Mouse (Mus musculus) megakaryocyte, embryonic 14.5 days (primary cell): ENCODE data around the gene Hoxc6. TPM values are rescaled to one million over a fixed set of nuclear protein-coding genes. Genes with fewer than 3 reads are reported as not detected.

ENCODE experiments used
- H3K27me3 ChIP-seq: replicated peaks from 2 replicates; pipeline ENCODE3; 2012; ENCODE audit warnings: inconsistent platforms
- H3K36me3 ChIP-seq: replicated peaks from 2 replicates; pipeline ENCODE3; 2012; ENCODE audit warnings: low read length, inconsistent platforms, mixed read lengths
- H3K4me1 ChIP-seq: 2 replicates; pipeline ENCODE4 v1.6.1; 2012; ENCODE audit warnings: inconsistent platforms
- H3K4me3 ChIP-seq: replicated peaks from 2 replicates; pipeline ENCODE3; 2012; ENCODE audit warnings: moderate library complexity, mild to moderate bottlenecking, inconsistent platforms
- H3K9me3 ChIP-seq: 2 replicates; pipeline ENCODE4 v1.6.1; 2012; ENCODE audit warnings: inconsistent platforms
- FLI1 ChIP-seq: IDR thresholded peaks from 2 replicates; pipeline ENCODE4 v1.6.1; 2012; ENCODE audit warnings: low read length, inconsistent platforms, mixed read lengths
- GATA1 ChIP-seq: IDR thresholded peaks from 3 replicates; pipeline ENCODE4 v1.6.1; 2012; ENCODE audit warnings: mixed read lengths, low read length, inconsistent platforms, borderline replicate concordance
- polyA plus RNA-seq: library from polyadenylated mRNA; stranded (reverse); fragments of >175 nt; gene quantifications from 2 replicates; pipeline ENCODE4 v1.2.3, GENCODE M21; 2012; ENCODE audit warnings: low replicate concordance; ENCODE audit not compliant: insufficient read depth

The Hoxc6 gene
- polyA plus RNA-seq, 1 experiment, result not detected

DNA sequence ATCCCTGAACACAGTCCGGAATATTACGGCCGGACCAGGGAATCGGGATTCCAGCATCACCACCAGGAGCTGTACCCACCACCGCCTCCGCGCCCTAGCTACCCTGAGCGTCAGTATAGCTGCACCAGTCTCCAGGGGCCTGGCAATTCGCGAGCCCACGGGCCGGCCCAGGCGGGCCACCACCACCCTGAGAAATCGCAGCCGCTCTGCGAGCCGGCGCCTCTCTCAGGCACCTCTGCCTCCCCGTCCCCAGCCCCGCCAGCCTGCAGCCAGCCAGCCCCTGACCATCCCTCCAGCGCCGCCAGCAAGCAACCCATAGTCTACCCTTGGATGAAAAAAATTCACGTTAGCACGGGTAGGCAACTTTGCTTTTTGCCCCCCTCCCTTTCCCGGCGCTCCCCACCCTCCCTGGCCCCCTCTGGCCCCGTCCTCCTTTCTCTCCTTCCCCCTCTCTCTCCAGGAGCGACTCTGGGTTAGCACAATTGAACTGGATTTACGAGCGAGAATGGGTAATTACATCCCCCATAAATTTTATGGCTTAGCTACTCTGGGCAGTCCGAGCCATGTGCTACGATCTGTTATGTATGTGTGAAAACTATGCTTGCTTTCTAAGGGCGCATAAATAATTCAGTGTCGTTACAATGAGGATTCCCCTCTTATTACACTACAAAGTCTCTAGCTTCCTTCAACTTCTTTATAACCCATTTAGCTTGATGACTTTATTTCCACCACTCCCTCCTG is 36.9 kb downstream of the Hoxc6 start:
- peaks cover 12% of the 10 kb centered on the region for H3K4me1 ChIP-seq
- peaks cover 95% of the 10 kb centered on the region for H3K27me3 ChIP-seq
- peaks cover 3% of the 10 kb centered on the region; the same call in 1 of the 2 replicates for H3K9me3 ChIP-seq
- peak overlapping the region; percentile 82 for H3K4me3 ChIP-seq
- H3K36me3 ChIP-seq, result no peaks in the 10 kb centered on the region
- TF ChIP-seq GATA1 (no peak), FLI1 (no peak)

DNA sequence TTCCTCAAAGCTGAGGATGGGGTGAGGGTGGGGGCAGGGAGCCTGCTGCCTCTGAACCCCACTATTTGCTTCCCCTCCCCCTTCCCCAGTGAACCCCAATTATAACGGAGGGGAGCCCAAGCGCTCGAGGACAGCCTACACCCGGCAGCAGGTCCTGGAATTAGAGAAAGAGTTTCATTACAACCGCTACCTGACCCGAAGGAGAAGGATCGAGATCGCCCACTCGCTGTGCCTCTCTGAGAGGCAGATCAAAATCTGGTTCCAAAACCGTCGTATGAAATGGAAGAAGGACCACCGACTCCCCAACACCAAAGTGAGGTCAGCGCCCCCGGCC is 37.5 kb downstream of the Hoxc6 start:
- Histone ChIP-seq H3K9me3 (peaks cover 3% of the 10 kb centered on the region; the same call in 1 of the 2 replicates), H3K27me3 (peaks cover 95% of the 10 kb centered on the region), H3K36me3 (no peaks in the 10 kb centered on the region), H3K4me1 (peaks cover 12% of the 10 kb centered on the region), H3K4me3 (no peak overlapping the region)
- TF ChIP-seq FLI1 (no peak), GATA1 (no peak)

- Histone ChIP-seq H3K36me3 (no peaks in the 10 kb centered on the region), H3K4me1 (peaks cover 12% of the 10 kb centered on the region), H3K9me3 (peaks cover 3% of the 10 kb centered on the region; the same call in 1 of the 2 replicates), H3K4me3 (no peak overlapping the region), H3K27me3 (peaks cover 98% of the 10 kb centered on the region)
- TF ChIP-seq GATA1 (no peak), FLI1 (no peak)
Observed at GRCm38 (mm10) chr15:103037579-103037978, 39.5 kb downstream of the Hoxc6 start.

DNA sequence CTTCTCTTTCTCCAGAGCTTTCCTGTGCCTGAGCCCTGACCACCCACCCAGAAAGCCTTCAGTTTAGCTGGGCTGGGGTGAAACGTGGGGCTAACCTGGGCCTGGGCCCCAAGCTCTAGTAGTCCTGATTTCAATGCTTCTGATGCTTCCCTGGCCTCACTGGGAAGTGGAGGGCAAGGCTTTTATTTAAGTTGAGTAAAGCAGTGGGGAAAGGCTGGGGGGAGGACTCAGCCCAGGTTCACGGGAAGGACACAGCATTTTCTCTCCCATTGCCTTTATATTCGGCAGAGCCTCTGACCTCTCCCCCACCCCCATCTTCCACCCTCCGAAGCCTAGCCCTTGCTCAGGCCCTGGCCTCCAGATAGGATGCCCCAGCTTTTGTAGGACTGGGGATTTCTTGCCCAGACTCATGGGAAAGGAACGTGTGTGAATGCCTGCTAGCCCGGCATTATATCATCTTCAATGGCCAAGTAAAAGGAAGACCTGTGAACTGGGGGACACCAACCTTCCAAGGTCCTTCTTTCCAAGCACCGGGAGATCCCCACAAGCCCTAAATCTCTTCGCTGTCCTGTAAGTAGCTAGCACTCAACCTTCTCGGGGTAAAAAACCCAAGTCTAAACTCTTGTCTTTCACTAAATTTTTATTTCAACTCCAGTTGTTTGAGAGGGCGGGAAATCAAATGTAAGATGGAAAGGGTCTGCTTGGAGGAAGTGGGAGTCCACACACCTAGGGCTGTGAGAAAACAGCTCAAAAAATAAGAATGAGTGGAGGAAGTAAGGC is 40.8 kb downstream of the Hoxc6 start:
- H3K4me1 ChIP-seq, result peaks cover 11% of the 10 kb centered on the region
- peaks cover 99% of the 10 kb centered on the region for H3K27me3 ChIP-seq
- H3K9me3 ChIP-seq, result peaks cover 2% of the 10 kb centered on the region; the same call in 1 of the 2 replicates
- TF ChIP-seq GATA1 (no peak), FLI1 (no peak)
- no peaks in the 10 kb centered on the region for H3K36me3 ChIP-seq
- no peak overlapping the region for H3K4me3 ChIP-seq

GRCm38 (mm10) chr15:103039609-103040008 is 41.6 kb downstream of the Hoxc6 start:
- Histone ChIP-seq H3K4me1 (peaks cover 4% of the 10 kb centered on the region), H3K4me3 (no peak overlapping the region), H3K9me3 (no peaks in the 10 kb centered on the region), H3K27me3 (peaks cover 99% of the 10 kb centered on the region), H3K36me3 (no peaks in the 10 kb centered on the region)
- no peak for TF ChIP-seq FLI1
- no peak for TF ChIP-seq GATA1

DNA sequence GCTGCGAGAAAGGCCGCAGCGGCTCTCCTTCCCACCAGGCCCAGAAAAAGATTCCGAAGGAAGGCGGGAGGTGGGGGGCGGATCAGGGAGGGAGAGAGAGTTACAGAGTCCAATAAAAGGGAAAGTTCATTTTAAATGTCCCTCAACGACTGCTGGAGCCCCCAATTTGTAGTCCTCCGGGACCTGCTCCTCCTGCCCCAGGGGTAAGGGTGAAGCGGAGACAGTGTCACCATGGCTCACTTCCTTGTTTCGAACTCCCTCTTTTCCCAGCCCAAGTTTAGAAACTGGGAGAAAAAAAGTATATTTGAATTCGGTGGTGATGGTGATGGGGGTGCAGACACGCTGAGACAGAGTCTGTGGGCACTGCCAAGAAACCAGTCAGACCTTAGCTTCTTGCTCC is 42.5 kb downstream of the Hoxc6 start:
- Histone ChIP-seq H3K36me3 (no peaks in the 10 kb centered on the region), H3K4me1 (no peaks in the 10 kb centered on the region; the same call in 1 of the 2 replicates)
- no peak for TF ChIP-seq FLI1
- no peak for TF ChIP-seq GATA1

DNA sequence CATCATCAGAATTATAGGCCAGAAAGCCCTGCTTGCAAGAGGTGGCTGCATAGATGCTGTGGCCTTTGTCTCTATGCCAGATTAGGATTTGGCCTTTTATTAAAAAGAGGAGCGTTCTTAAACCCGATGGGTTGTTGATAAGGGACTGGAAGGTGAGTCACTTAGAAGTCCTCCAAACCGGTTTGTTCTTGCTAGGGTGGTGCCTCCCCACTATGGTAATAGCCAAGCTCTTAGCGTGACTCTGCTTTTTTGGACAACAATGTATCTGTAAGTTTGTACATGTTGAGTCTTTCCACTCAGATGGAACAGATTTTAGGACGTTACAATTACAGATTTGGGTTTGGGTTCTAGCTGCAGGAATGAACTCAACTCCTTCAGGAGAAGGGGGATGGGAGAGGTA is 43.6 kb downstream of the Hoxc6 start:
- Histone ChIP-seq H3K4me3 (no peak overlapping the region), H3K9me3 (no peaks in the 10 kb centered on the region), H3K4me1 (no peaks in the 10 kb centered on the region), H3K27me3 (peaks cover 91% of the 10 kb centered on the region), H3K36me3 (no peaks in the 10 kb centered on the region)
- TF ChIP-seq FLI1 (no peak), GATA1 (no peak)

More for the DNA sequence above, 42.5 kb downstream of the Hoxc6 start:
- H3K9me3 ChIP-seq, result no peaks in the 10 kb centered on the region
- peaks cover 95% of the 10 kb centered on the region for H3K27me3 ChIP-seq
- H3K4me3 ChIP-seq, result no peak overlapping the region

GRCm38 (mm10) chr15:103042209-103042608 is 44.2 kb downstream of the Hoxc6 start:
- no peak for TF ChIP-seq GATA1
- no peak for TF ChIP-seq FLI1
- Histone ChIP-seq H3K27me3 (peaks cover 88% of the 10 kb centered on the region), H3K4me3 (no peak overlapping the region), H3K4me1 (no peaks in the 10 kb centered on the region), H3K36me3 (no peaks in the 10 kb centered on the region), H3K9me3 (no peaks in the 10 kb centered on the region)

DNA sequence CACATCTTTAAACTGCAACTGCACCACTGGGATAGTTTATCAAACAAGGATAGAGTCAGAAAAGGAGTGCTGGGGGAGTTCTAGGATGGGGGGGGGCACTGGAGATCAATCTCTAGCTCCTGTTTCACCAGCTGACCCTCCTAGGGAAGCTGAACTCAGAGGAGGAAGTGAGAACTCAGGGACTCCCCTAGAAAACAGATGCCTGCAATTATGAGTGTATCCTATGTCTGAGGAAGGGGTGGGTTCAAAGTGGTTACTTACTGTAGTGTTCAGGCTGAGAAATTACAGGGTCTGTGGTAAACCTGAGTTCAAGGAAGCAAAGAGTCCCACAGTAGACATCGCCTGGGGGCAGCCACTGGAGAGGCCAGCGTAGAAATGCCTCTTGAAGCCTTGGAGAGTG is 53.6 kb downstream of the Hoxc6 start:
- Histone ChIP-seq H3K4me3 (no peak overlapping the region), H3K27me3 (peaks cover 76% of the 10 kb centered on the region), H3K9me3 (no peaks in the 10 kb centered on the region), H3K36me3 (no peaks in the 10 kb centered on the region), H3K4me1 (no peaks in the 10 kb centered on the region)
- TF ChIP-seq GATA1 (no peak), FLI1 (no peak)

DNA sequence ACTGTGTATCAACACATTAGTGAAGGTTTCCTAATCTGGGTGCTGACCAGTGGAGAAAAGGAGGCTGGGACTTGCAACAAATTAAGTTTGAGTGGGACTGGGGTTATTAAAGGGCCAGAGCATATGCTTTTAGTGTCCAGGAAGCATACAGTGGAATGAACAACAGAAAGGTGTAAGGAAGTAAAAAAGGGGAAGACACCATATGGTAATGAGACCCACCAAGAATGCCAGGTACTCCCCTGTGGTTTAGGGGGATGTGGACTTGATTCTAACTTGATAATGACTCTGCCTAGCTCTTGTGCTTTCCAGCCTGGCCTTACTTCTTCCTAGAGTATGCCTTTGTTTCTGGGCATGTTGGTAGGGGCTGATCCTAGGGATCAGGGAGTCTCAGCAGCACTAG is 55.2 kb downstream of the Hoxc6 start:
- no peaks in the 10 kb centered on the region for H3K9me3 ChIP-seq
- peaks cover 80% of the 10 kb centered on the region for H3K27me3 ChIP-seq
- H3K36me3 ChIP-seq, result no peaks in the 10 kb centered on the region
- no peak for TF ChIP-seq FLI1
- TF ChIP-seq GATA1, result no peak
- H3K4me3 ChIP-seq, result no peak overlapping the region
- H3K4me1 ChIP-seq, result no peaks in the 10 kb centered on the region
